Mouse (Mus musculus): ENCODE results near the gene Impdh2.

Impdh2 gene

DNA sequence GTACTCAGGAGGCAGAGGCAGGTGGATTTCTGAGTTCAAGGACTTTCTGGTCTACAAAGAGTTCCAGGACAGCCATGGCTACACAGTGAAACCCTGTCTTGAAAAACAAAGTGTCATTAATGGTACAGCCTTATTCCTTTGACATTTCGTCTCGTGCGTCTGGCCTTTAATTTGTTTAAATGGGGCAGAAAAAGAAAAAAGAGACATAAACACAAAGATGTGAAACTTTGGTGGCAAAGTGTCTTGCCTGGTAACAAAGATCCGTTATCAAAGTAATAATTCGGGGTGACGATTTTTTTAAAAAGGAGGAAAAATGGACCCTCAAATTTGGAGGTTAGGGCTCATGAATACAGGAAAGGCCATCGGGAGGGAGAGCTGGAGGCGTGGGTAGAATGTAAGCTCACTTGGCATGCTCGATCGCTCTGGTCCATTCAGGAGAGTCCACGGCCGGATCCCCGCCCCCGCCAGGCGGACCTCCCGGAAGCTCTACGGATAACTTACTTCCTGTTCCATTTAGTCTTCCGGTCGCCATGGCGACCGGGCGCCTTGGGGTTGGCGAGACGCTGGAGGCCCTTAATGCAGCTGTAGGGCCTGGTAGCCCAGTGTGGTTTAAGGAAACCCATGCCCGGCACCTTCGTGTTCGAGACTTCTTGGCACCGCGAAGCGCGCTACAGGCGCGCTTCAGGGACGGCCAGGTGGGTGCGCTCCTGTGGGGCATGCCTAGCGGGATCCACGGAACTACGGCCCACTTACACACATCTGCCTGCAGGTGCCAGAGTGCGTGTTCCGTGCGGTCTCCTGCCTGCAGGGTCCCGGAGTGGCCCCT is 9.5 kb downstream of the Impdh2 start, which contains the start of gene Dalrd3:
Gene Dalrd3, plus strand, starts transcription at position 506 of the 826 bp plus-strand sequence.
- peak; percentile 66 to 76 for DNase-seq (ENCODE audit: low read depth in 2 of 2, low spot score in 2 of 2)

DNA sequence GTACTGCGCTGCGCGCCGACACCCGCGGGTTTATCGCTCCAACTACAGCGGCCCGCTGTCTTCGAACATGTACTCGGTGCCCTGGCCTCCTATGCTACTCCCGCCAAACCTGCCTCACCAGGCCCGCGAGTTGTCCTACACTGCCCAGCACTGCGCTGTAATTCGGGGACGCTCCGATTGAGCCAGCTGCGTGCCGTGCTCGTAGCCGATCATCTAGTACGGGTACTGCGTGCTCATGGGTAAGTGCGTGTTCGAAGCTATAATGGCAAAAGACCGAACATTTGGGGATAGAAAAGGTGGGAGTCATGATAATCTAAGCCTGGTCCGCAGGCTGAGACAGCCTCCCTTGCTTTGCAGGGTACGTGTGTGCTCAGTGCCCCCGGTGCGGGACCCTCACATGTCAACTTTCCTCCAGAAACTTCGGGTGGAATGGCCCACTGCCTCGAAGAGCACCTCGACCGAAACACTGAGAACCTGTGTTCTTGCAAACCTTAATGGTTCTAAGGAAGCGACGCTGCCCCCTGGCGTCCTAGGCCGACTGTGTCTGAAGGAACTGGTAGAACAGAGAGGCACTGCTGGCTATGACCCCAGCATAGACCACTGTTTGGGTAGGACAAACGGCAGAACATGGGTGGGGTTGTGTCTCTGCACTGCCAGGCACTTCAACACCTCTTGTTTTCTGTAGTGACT is 10.3 kb downstream of the Impdh2 start:
- peak; percentile 78 to 87 for DNase-seq (ENCODE audit: low read depth in 2 of 2, low spot score in 2 of 2)

DNA sequence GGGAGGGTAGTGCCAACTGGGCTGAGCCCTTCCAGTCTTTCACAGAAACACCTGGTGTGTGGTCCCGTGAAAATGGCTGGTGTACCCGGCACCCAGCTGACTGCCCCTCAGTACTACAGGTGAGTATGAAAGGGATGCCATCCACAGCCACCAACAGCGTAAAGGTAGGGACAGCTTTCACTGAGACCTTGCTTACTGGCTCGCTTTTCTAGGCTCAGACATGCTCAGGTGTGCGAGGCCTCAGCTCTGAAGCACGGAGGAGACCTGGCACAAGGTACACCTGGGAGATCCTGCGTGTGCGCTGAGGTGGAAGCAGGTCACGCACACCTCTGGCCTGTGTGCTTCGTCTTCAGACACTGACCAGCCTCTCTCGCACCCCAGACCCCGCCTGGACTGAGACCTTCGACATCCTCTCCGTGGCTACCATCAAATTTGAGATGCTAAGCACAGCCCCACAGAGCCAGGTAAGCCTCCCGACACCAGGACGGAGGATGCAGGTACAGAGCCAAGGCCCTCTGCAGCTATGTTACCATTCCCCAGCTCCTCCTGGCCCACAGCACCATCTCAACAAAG is 11.4 kb downstream of the Impdh2 start:
- DNase-seq (ENCODE audit: low read depth in 2 of 2, low spot score in 2 of 2) = no peak

DNA sequence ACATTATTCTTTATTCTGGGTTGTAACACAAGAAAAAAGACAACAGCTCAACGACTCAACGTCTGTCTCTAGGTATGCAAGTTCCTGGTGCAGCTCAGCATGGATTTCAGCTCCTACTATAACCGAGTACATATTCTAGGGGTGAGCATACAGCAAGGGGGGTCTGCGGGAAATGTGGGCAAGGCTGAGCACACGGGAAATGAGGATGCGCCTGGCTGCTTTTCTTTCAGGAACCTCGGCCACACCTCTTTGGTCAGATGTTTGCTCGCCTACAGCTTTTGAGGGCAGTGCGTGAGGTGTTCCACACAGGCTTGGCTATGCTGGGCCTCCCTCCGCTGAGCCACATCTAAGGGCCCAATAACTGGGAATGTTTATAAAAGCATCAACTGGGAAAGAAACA is 12.2 kb downstream of the Impdh2 start:
- DNase-seq (ENCODE audit: low read depth in 2 of 2, low spot score in 2 of 2) = no peak

DNA sequence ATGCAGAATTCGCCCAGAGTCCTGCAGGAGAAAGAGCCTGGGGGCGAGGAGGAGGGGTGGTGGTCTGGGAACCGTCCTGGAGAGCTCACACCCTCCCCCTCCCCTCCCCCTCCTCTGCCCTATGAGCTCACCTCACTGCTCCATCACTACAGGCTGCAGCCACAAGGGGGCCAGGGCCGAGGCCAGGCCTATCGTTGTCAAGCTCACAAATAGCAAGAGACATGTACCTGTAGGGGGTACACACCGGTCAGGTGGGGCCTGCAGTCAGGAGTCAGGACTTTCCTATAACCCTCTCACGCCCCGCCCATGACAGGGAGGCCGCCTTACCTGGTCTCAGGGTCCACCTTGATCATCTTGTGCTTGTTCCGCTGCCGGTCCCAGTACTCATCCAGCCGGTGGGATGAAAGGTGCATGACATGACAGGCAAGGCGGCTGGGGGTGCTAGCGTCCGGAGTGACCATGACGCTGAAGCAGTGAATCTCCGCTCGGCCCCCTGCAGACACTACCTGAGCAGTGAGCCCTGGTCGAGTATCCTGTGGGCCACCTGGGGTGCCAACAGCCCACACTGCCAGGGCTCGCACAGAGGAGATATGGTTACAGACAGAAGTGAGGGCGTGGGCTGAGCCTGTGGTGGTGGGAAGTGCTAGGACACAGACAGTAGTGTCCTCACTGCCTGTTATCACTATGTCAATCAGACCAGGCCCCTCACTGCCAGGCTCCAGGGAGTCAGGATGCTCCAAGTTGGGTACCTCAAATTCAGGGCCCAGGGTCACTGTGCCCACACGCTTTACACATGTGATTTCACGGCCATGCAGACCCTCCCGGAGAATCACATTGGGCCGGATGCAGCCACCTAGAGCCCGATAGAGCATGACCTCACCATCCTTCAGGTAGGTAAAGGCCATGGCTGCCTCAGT is 13.9 kb downstream of the Impdh2 start:
- peak in 1 of 2 experiments; percentile 56 for DNase-seq (ENCODE audit: low read depth in 2 of 2, low spot score in 2 of 2)

DNA sequence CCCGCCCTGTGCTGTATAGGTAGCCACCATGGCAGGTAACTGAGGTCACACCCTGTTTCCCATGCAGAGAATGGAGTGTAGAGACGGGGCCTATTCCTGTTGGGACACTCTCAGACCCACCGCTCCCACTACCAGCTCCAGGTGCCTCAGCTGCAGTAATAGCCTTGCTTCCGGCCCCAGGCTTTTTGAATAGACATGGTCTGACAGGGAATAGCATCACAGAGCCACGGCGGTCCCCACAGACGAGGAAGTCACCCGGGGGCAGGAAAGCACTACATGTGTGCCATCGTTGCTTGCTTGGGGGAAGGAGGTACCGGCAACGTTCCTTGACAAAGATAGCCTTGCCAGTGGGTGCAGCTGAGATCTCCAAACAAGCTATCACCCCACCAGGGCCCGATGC is 14.8 kb downstream of the Impdh2 start:
- no peak for DNase-seq (ENCODE audit: low read depth in 2 of 2, low spot score in 2 of 2)

DNA sequence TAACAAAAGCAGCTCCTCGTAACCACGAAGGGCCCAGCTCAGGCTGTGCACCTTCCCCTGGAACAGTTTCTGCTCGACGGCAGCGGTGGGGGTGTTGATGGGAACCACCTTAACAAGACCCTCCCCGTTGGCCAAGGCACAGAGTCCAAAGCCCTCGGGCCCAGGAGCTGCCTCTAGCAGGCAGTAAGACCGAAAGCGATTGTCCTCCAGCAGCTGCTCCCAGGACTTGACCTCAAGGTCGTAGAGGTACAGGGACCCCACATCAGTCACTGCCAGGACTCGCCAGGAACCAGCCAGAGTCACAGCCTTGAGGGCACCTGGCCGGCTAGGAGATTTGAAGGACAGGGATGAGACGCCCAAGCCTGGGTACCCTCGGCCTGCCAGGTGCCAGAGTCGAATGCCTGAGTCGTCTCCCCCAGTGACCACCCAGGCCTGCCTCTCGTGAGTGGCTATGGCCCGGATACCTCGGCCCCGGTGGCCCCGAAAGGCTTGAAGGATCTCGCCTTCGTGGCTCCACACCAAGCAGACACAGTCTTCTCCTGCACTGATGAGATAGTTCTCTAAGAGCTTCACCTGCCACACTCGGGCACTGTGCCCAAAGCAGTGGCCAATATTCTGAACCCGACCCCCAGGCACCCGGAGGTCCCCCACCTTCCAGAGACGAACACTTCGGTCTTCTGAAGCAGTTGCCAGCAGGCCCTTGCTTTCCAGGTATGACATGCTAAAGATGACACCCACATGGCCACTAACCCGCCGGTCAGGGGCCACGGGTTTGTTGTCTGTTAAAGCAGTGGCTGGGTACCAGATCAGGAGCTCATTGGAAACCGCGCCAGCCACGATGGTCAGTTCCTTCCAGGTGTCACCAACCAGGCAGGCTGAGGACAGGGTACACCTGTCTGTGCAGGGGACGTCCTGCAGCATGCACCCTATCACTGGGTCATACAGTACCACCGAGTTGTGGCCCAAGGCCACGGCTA is 15.5 kb downstream of the Impdh2 start:
- no peak for DNase-seq (ENCODE audit: low read depth in 2 of 2, low spot score in 2 of 2)

DNA sequence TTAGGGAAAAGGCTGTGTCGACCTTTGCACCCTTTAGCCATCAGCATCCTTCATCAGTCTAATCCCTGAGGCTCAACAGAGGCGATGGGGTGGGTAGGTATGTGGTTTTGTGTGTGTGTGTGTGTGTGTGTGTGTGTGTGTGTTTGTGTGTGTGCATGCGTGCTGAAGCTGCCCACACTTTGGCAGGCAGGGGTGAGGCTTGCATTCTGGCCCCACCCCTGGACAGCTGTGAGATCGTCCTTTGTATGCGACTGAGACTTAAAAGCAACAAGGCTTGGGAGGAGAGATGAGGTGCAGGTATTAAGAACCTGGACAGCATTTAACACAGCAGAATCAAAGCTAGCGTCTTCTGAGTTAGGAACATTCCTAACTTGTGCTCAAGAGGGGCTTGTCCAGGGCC is 16.9 kb downstream of the Impdh2 start:
- DNase-seq (ENCODE audit: low read depth in 2 of 2, low spot score in 2 of 2) = no peak

DNA sequence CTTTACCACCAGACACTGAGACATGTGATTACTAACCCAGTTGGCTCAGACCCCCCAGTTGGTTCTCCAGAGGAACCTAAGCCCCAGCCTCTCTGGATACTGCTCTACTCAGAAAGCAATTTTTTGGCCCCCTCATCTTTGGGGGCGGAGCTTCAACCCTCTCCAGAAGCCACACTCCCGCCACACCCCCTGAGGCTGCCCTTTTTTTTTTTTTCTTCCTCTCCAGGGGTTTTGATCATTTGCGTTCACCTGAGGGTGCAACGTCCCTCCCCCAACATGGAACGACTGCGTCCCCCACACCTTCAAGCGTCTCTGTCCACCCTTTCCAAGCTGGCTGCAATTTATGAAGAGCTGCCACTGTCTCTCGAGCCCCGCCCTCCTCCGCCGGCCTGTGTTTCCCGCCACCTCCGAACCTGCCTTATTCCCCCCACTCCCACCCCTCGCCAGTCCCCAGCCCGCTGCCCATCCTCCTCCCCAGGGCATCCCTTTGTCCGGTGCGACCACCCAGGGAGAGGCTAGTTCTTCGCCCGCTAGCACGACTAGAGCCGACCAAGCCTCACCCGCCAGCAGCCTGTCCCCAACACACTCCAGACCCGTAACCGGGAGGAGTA is 18.0 kb downstream of the Impdh2 start:
- peak in 1 of 2 experiments; percentile 27 for DNase-seq (ENCODE audit: low read depth in 2 of 2, low spot score in 2 of 2)

DNA sequence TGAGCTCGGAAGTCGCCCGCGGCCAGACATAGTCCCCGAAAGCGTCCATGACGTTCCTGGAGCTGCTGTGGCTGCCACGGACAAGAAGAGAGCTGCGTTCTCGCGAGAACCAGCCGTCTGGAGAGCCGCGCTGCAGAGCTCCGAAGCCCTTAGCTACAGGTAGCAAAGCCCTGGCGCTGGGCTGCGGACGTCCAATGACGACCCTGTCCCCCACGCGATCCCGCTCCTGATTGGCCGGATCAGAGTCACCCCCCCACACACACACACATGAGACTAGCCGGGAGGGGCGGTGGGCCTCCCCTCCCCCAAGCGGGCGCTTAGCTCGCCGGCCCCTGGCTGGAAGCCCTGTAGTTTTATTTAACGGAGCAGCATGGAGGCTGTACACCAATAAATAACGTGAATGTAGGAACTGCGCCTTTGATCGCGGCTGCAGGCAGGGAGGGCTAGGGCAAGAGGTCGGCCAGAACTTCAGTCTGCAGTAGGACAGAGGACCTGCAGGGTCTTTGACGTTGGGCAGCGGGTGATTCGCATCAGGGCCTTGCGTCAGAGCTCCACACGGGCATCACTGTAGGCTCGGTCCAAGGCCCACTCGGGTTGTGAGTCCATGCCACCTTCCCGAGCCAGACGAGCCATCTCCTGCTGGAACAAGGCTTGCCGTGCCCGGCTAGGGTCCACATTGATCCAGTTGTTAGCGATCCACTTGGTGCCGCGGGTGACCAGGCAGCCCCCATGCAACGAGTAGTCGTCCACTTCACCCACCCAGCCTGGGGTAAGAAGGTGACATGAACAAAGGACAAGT is 18.7 kb downstream of the Impdh2 start, which contains the start of gene Wdr6:
Gene Wdr6, minus strand, starts transcription at position 195 of the 799 bp plus-strand sequence.
- peak; percentile 80 to 83 for DNase-seq (ENCODE audit: low read depth in 2 of 2, low spot score in 2 of 2)

DNA sequence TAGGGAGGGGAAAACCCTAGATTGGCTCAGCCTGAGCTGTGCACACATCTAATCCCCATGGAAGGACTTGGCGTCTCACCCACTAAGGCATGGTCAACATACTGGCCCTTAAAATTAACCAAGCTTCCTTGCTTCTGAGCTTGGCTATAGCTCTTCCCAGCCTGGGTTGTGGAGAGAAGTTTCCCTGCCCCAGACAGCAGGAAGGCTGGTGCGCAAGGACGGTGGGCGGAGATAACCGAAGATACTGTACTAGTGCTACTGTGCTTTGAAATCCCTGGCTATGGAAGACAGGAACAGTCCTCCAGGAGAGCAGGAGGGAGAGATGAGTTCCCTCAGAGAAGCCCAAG is 19.2 kb downstream of the Impdh2 start:
- DNase-seq (ENCODE audit: low read depth in 2 of 2, low spot score in 2 of 2) = no peak

DNA sequence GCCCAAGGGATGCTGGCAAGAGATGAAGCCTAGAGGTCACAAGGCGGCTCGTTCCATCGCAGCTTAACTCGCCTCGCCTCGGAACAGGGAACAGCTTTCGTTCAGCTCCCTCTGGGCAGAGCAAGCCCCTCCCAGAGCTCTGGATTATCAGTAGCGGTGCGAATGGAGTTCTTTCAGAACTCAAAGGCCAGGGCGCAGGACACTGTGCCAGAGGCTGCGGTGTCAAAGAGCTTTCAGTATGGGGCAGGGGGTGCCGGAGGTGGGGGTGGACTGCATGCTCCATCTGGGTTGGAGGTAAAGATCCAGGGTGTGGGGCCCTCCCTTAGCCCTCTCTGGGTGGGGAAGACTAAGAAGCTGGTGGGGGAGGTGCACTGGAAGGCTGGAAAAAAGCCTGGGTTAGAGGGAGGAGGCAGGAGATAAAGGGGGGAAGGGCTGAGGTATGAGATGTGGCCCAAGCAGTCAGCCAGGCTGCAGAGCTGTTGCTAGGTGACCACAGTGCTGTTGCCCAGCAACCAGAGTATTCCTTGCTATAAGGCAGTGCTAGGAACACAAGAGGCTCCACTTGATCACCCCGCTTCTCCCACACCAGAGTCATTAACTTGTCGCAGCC is 27.6 kb downstream of the Impdh2 start:
- DNase-seq (ENCODE audit: low read depth in 2 of 2, low spot score in 2 of 2) = no peak

DNA sequence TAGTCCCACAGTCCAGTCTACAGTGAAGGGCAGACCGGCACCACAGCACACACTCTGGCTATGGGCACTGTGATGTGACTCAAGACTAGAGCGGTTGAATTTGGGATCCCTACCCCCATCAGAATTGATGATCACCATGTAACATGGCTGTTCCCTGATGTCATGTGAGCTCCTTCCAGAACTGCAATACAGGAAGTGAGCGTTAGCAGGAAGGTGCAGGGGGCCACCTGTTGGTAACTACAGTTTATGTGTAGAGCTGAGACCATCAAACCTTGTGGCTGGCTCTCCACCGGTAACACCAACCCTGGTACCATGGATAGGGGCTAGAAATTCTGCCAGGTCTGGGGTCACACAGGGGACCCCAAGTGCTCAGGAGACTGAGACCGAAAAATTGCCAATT is 29.1 kb downstream of the Impdh2 start:
- no peak for DNase-seq (ENCODE audit: low read depth in 2 of 2, low spot score in 2 of 2)

DNA sequence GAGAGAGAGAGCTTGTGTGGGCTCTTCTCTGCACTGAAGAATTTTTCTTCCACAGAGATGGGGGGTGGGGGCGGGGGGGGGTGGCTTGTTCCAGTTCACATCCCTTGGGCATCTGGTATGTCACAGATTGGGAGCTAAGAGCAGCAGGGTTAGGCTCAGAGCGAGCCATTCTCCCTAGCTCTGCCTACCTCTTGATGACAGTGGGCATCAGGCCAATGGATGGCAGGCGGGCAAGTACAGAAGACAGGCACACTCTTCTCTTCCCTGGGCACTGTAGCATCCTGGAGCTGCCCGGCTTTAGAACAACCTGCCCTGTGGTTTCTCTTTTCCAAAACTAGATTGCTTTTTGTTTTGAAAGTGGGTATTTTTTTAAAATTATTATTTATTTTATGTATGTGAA is 31.4 kb downstream of the Impdh2 start:
- no peak for DNase-seq (ENCODE audit: low read depth in 2 of 2, low spot score in 2 of 2)

DNA sequence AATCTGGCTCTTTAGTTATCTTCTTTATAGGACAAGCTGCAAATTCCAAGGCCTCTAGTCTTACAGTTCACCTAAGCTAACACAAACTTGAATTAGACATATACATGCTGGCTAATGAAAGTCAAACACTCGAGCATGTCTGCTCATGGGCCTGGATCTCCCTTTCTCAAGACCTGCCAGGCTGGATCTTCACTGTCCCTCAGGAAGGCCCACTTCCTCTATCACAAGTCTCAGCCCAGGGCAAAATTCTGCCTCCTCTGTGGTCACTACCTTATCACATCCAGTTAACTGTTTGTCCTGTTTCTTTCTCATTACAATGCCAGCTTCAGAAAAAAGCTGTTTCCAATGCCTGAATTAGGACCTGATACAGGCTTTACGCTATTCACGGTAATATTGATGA is 34.3 kb downstream of the Impdh2 start:
- no peak for DNase-seq (ENCODE audit: low read depth in 2 of 2, low spot score in 2 of 2)

DNA sequence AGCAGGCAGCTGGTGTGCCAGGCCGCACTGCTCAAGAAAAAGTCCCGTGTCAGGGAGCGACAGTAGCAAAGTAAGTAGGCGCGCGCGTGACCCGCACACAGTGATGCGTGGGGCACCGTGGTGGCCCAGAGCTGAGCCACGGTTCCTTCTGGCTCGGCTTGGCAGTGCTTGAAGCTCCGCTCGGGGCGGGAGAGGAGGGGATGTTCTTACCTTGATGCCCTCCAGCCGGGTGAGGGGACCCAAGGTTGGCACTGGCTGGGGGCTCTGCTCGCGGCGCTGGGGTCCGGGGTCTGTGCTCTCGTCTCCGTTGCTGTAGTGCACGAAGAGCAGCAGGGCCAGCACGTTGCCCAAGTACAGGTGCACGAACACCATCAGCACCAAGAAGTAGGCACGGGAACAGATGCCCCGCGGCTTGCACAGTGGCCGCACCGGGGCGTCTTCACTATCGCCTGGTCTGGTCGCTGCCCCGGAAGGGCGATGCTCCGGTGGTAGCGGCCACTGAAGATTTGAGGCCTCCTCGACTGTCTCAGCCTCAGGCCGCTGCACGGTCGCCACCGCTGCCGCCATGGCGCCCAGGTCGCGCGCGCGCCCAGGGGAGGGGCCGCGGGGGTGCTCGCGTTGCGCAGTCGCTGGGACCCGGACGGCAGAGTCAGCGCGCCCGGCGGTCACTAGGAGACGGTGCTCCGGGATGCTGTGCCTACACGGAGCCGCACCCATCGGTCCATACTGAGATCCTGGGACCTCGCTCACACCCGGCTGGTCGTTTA is 37.1 kb downstream of the Impdh2 start, which contains the start of gene P4htm:
Gene P4htm, minus strand, starts transcription at position 670 of the 767 bp plus-strand sequence.
- peak; percentile 37 to 48 for DNase-seq (ENCODE audit: low read depth in 2 of 2, low spot score in 2 of 2)

DNA sequence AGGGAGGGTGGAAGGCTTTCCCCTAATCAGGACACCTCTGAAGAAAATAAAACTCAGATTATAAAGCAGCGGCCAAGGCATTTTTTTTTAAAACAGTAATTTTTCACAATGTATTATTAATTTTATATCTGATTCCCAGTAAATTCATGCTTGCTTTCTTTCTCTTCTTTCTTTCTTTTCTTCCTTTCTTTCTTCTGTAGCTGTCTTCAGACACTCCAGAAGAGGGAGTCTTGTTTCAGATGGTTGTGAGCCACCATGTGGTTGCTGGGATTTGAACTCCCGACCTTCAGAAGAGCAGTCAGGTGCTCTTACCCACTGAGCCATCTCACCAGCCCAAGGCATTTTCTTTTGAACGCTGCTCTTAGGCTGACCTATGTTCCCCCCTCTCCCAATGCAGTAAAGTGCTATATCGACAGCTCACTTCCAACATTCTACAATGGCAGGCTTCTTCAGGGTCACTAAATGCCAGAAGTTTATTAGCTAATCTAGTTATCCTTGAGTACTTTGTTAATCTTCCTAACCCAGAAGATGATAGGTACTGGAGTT is 39.0 kb downstream of the Impdh2 start:
- no peak for DNase-seq (ENCODE audit: low read depth in 2 of 2, low spot score in 2 of 2)

Data from CD8-positive naive resting alpha-beta T cell, adult 2 months (primary cell).